Mouse (Mus musculus) forebrain, postnatal 0 days (tissue): ENCODE measurements around the gene Syce2. TPM values are rescaled to one million over a fixed set of nuclear protein-coding genes. Genes with fewer than 3 reads are reported as not detected.

Experiments
- ATAC-seq: fragments of 200-750 bp; cut with Nextera tagmentation; 2 replicates; pipeline ENCODE4 v1.8.0; 2017; ENCODE audit warnings: mild to moderate bottlenecking, moderate library complexity
- DNase-seq: peaks from one replicate; pipeline ENCODE4 v3.0.0-alpha.2; 2015
- H3K27ac ChIP-seq: fragments of 300-500 bp; sonication (generic); 2 replicates; pipeline ENCODE4 v1.5.1; 2014; ENCODE audit warnings: low read depth, mild to moderate bottlenecking, antibody characterized with exemption, low read length, moderate library complexity, mixed read lengths
- H3K27me3 ChIP-seq: fragments of 300-500 bp; sonication (generic); 2 replicates; pipeline ENCODE4 v1.6.1; 2014; ENCODE audit warnings: mild to moderate bottlenecking, low read length, mixed read lengths; ENCODE audit not compliant: insufficient read depth
- H3K36me3 ChIP-seq: fragments of 300-500 bp; sonication (generic); 2 replicates; pipeline ENCODE4 v1.6.1; 2014; ENCODE audit warnings: mild to moderate bottlenecking, moderate library complexity; ENCODE audit not compliant: insufficient read depth
- H3K4me1 ChIP-seq: fragments of 300-500 bp; sonication (generic); 2 replicates; pipeline ENCODE4 v1.6.1; 2014; ENCODE audit warnings: antibody characterized with exemption; ENCODE audit not compliant: insufficient read depth
- H3K4me2 ChIP-seq: fragments of 300-500 bp; sonication (generic); 2 replicates; pipeline ENCODE4 v1.6.1; 2014; ENCODE audit warnings: low read depth, mild to moderate bottlenecking, moderate library complexity
- H3K4me3 ChIP-seq: fragments of 300-500 bp; sonication (generic); 2 replicates; pipeline ENCODE4 v1.5.1; 2014; ENCODE audit warnings: low read depth, low read length, mixed read lengths
- H3K9ac ChIP-seq: fragments of 300-500 bp; sonication (generic); 2 replicates; pipeline ENCODE4 v1.6.1; 2014; ENCODE audit warnings: mild to moderate bottlenecking
- H3K9me3 ChIP-seq: fragments of 300-500 bp; sonication (generic); 2 replicates; pipeline ENCODE4 v1.6.1; 2016; ENCODE audit warnings: low read length
- CTCF ChIP-seq: sonication (generic); IDR thresholded peaks from 2 replicates; pipeline ENCODE4 v1.5.1; 2016; ENCODE audit warnings: antibody characterized with exemption, control low read depth, low read depth
- WGBS: fragments of 180-500 bp; shearing (Covaris S2); extraction: QIAGEN DNeasy Blood & Tissue Kit; methylation state at CpG from one replicate; pipeline ENCODE4 v1.1.7; 2014; 5-methylcytosine and 5-hydroxymethylcytosine counted together
- polyA plus RNA-seq: library from polyadenylated mRNA; unstranded; fragments of >200 nt; fragmentation: Nextera tagmentation; extraction: Ambion mirVana; gene quantifications from 2 replicates; pipeline ENCODE4 v1.2.1, GENCODE M21; 2015
- total RNA-seq: library from RNA; depleted of rRNA; stranded (reverse); fragments of >200 nt; gene quantifications from 2 replicates; pipeline ENCODE4 v1.2.3, GENCODE M21; 2014

The Syce2 gene
- total and polyA plus RNA-seq, 2 experiments from 2014 or later: 27.5 to 77.9 TPM

- DNase-seq (peak; percentile 90), ATAC-seq (peak; percentile 78)
- H3K27ac ChIP-seq: peak overlapping the region; percentile 98
- H3K36me3 ChIP-seq: peaks cover 32% of the 10 kb centered on the region
- peak overlapping the region; percentile 97 for H3K4me3 ChIP-seq
- H3K9ac ChIP-seq: peak overlapping the region; percentile 95
- H3K4me2 ChIP-seq: peak overlapping the region; percentile 66
- no peaks in the 10 kb centered on the region for H3K9me3 ChIP-seq
- TF ChIP-seq CTCF: no peak
- H3K4me1 ChIP-seq: peaks cover 14% of the 10 kb centered on the region
- 1% methylated on average over 58 of the region's 59 CpGs for WGBS
- no peaks in the 10 kb centered on the region for H3K27me3 ChIP-seq
These were observed 39.7 kb upstream of the Syce2 start for GRCm38 (mm10) chr8:84832034-84832717.

- H3K9me3 ChIP-seq: no peaks in the 10 kb centered on the region
- peak overlapping the region; percentile 66 for H3K4me2 ChIP-seq
- no peaks in the 10 kb centered on the region for H3K27me3 ChIP-seq
- peak overlapping the region; percentile 97 for H3K4me3 ChIP-seq
- WGBS: 61% methylated on average over 10 of the region's 10 CpGs
- H3K4me1 ChIP-seq: peaks cover 14% of the 10 kb centered on the region
- peak overlapping the region; percentile 95 for H3K9ac ChIP-seq
- H3K27ac ChIP-seq: peak overlapping the region; percentile 98
- no peak for DNase-seq
- peaks cover 41% of the 10 kb centered on the region for H3K36me3 ChIP-seq
- TF ChIP-seq CTCF: 0 out of 2 replicates have a peak, but pooled peaks have one; percentile 24
- no peak for ATAC-seq
These were observed 38.9 kb upstream of the Syce2 start for GRCm38 (mm10) chr8:84832759-84833742.

GRCm38 (mm10) chr8:84834002-84834865 lies 37.7 kb upstream of the Syce2 start:
- Histone ChIP-seq H3K9ac (no peak overlapping the region), H3K27me3 (no peaks in the 10 kb centered on the region), H3K9me3 (no peaks in the 10 kb centered on the region), H3K4me2 (no peak overlapping the region), H3K4me3 (no peak overlapping the region), H3K27ac (peak overlapping the region; percentile 83), H3K36me3 (peaks cover 48% of the 10 kb centered on the region), H3K4me1 (peaks cover 14% of the 10 kb centered on the region)
- peak; percentile 21; the same call in 1 of the 2 replicates for ATAC-seq
- DNase-seq: peak; percentile 52
- 56% methylated on average over 19 of the region's 19 CpGs for WGBS
- no peak for TF ChIP-seq CTCF

- 47% methylated on average over 10 of the region's 10 CpGs for WGBS
- no peaks in the 10 kb centered on the region for H3K27me3 ChIP-seq
- no peaks in the 10 kb centered on the region for H3K9me3 ChIP-seq
- no peak overlapping the region for H3K4me2 ChIP-seq
- ATAC-seq (peak; percentile 66), DNase-seq (peak; percentile 91)
- H3K4me1 ChIP-seq: peaks cover 18% of the 10 kb centered on the region
- H3K9ac ChIP-seq: no peak overlapping the region
- H3K4me3 ChIP-seq: no peak overlapping the region
- H3K27ac ChIP-seq: peak overlapping the region; percentile 83
- TF ChIP-seq CTCF: no peak
- H3K36me3 ChIP-seq: peaks cover 48% of the 10 kb centered on the region
These were observed 36.8 kb upstream of the Syce2 start for GRCm38 (mm10) chr8:84834866-84835855.

GRCm38 (mm10) chr8:84837149-84837911 lies 34.6 kb upstream of the Syce2 start:
- Histone ChIP-seq H3K9ac (no peak overlapping the region), H3K9me3 (no peaks in the 10 kb centered on the region), H3K4me1 (peaks cover 18% of the 10 kb centered on the region), H3K27me3 (no peaks in the 10 kb centered on the region), H3K27ac (no peak overlapping the region), H3K4me3 (no peak overlapping the region), H3K36me3 (peaks cover 60% of the 10 kb centered on the region), H3K4me2 (no peak overlapping the region)
- DNase-seq: no peak
- TF ChIP-seq CTCF: no peak
- ATAC-seq: no peak
- 79% methylated on average over 8 of the region's 8 CpGs for WGBS
